Mouse (Mus musculus) ES-E14 (cell line): ENCODE results near the gene Trpm2.

ENCODE experiments used
- HCFC1 ChIP-seq: IDR thresholded peaks from 2 replicates; pipeline ENCODE4 v1.6.1; 2012; ENCODE audit warnings: low read length, inconsistent platforms, borderline replicate concordance; ENCODE audit not compliant: insufficient read depth
- MAFK ChIP-seq: IDR thresholded peaks from 2 replicates; pipeline ENCODE4 v1.6.1; 2014; ENCODE audit warnings: mild to moderate bottlenecking, low read depth, low read length, inconsistent platforms; ENCODE audit not compliant: insufficient read depth
- ZC3H11A ChIP-seq: IDR thresholded peaks from 2 replicates; pipeline ENCODE4 v1.6.1; 2012; ENCODE audit warnings: low read depth, mild to moderate bottlenecking, inconsistent platforms, low read length, borderline replicate concordance

DNA sequence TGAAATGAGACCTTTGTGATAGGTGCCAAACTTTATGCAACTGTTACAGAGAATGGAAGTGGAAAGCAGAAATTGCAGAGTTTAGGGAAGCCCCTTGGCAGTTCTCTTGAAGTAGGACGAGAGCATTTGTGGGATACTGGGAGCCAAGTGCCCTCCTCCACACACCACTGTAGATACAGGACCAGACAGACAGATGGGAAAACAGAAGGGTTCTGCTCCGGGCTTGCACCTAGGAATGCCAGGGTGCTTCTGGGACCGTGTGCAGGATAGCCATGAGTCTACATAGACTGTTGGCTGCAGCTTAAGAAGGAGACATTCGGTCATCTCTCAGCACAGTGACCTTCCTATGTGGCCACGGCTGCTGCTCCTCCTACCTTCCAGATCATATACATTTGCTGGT is 4.4 kb upstream of the Trpm2 start:
- TF ChIP-seq MAFK (no peak), HCFC1 (no peak), ZC3H11A (no peak)
